Mouse (Mus musculus) left cerebral cortex, postnatal 4 days (tissue): Measurements from ENCODE around the gene Cers4. TPM values are rescaled to one million over a fixed set of nuclear protein-coding genes. Genes with fewer than 3 reads are reported as not detected.

ENCODE experiments used
- DNase-seq: peaks from one replicate; pipeline ENCODE4 v3.0.0-alpha.2; 2022
- intact Hi-C: fragments of 180-260 bp; cut with DNase I; formaldehyde crosslinking; loops from one replicate; pipeline ENCODE4 v1.15.1; 2025
- total RNA-seq, 2 experiments: library from RNA; stranded (reverse); gene quantifications; 2 replicates each; pipeline ENCODE4 v1.2.3; 2021

The Cers4 gene
- 10 to 100 TPM; 60.7 to 67.5 TPM for total RNA-seq

- peak; percentile 82 for DNase-seq
- intact Hi-C loops, result no loop called here
These were observed at the start of gene Cers4 for GRCm38 (mm10) chr8:4492851-4493685. Gene Cers4 (plus strand): TSS chr8:4493026.

- no peak for DNase-seq
- intact Hi-C loops, result no loop called here
These were observed 34.7 kb upstream of the Cers4 start for GRCm38 (mm10) chr8:4458165-4458564.

GRCm38 (mm10) chr8:4463061-4463460 lies 29.8 kb upstream of the Cers4 start:
- intact Hi-C loops, result no loop called here
- DNase-seq, result no peak

GRCm38 (mm10) chr8:4474419-4475187 lies 18.2 kb upstream of the Cers4 start:
- intact Hi-C loops, result no loop called here
- no peak for DNase-seq

GRCm38 (mm10) chr8:4481154-4481553 lies 11.7 kb upstream of the Cers4 start:
- intact Hi-C loops, result no loop called here
- no peak for DNase-seq

- intact Hi-C loops, result no loop called here
- no peak for DNase-seq
These were observed 11.2 kb upstream of the Cers4 start for GRCm38 (mm10) chr8:4481586-4481985.

- intact Hi-C loops, result no loop called here
- no peak for DNase-seq
These were observed 10.3 kb upstream of the Cers4 start for GRCm38 (mm10) chr8:4482501-4482900.

DNA sequence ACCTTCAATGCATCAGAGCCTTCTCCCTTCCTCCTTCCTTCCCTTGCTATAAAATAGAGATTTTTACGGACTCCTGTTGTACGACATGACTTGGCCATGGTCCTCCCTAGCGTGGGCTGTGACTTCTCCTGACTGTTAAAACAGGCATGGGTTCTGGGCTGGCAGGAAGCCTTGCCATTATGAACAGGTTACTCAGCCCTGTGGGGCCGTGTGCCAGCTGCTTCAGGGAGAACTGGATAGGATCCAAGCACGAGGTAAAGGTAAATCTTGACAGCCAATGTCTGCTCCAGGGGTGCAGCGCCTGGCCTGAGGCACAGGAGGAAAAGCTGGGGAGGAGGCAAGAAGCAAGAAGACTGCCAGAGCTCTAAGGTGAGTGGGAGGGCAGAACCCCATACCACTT lies 9.5 kb upstream of the Cers4 start:
- DNase-seq, result no peak
- intact Hi-C loops, result no loop called here

DNA sequence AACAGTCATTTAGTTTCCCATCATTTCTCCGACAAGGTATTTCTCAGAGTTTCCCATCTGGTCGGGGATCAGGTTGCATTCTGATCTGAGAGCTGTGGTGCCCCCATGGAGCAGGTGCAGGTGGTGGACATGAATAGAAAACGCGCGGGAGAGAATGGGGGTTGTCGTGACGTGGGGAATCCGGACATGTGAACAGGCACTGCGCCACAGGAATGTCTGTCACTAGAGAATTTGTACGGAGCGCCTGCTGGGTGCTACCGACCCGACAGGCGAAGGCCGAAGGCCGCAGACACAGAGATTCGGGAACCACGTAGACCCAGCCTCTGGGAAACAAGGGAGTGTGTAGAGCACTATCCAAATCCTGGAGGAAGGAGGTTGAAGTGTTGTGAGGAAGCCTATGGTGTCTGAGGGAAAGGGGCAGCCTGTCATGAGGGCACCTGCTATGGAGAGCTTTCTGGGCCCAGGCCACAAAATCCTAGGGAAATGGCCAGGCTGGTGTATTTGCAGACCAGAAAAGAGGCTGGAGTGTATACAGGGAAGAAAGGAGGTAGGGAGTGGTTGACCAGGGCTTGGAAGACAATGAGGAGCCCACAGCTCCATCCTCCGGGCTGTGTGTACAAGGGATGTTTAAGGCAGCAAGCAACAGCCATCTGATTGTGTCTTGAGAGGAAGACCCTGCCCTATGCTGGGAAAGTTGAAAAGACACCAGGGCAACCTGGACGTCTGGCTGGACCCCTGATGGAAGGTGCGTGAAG lies 1.0 kb downstream of the Cers4 start:
- DNase-seq, result peak; percentile 45
- intact Hi-C loops, result no loop called here

- DNase-seq, result no peak
- intact Hi-C loops, result no loop called here
These were observed 3.1 kb downstream of the Cers4 start for GRCm38 (mm10) chr8:4495976-4496375.

DNA sequence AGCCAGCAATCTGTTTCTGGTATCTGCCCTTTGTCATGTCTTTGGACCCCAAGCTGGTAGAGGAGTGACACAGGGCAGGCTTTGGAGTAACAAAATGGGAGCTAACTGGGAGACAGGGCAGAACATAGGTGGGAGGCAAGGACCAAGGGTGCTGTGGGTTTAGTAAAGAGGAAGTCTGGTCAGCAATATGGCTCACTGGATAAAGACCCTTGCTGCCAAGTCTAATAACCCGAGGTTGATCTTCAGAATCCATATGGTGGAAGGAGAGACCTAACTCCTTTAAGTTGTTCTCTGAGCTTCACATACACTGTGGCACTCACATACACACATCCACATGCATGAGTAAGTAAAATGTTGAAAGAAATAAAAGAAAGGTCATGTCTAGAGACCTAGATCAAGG lies 4.8 kb downstream of the Cers4 start:
- intact Hi-C loops, result no loop called here
- DNase-seq, result no peak

DNA sequence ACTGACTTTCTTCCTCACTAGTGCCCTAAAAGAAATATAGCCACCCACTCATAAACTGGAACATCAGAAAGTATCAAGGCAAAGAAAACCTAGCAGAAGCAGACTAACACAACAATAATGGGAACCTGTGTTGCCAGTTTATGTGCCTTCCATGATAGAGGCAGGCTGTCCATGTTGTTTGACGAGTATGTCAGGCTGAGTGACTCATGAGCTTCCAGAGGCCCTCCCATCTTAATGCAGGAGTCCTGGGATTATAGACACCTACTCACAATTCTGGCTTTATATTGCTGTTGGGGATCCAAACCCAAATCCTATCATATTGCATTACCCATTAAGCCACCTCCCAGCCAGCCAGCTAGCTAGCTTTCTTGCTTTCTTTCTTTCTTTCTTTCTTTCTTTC lies 12.5 kb downstream of the Cers4 start:
- intact Hi-C loops, result no loop called here
- DNase-seq, result no peak

GRCm38 (mm10) chr8:4507527-4507926 lies 14.7 kb downstream of the Cers4 start:
- intact Hi-C loops, result no loop called here

GRCm38 (mm10) chr8:4510824-4511223 lies 18.0 kb downstream of the Cers4 start:
- intact Hi-C loops, result no loop called here
- DNase-seq, result no peak

More at GRCm38 (mm10) chr8:4507527-4507926, 14.7 kb downstream of the Cers4 start:
- DNase-seq, result no peak

DNA sequence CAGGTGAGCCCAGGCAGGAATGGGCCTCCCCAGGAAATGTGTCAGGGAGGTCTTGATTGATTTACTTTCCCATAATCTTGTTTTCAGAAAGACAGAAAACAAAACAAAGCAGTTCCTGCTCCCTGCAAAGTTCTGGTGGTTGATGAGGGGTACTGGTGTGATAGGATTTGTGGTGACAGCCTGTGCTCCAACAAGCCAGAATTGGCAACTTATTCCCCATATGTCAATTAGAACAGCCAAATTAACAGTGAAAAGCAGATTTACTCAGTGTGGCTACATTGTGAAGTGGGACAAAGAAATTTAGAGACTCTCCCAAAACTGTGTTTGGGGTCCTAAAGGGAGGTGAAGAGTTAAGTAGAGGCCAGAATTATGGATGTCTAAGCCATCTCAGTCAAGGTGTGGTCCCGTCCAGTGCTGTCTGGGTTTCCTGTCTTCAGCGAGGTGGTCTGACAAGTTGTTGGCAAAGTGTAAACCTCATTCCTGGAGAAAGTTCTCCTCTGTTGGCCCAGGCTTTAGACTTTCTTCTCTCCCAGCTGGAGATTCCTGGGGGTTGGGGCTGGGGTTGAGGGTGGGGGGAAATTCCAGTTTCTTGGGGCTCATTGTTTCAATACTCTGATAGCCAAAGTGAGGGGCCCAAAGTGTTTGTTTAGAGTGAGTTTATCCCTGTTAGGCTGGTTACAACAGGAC lies 18.7 kb downstream of the Cers4 start:
- DNase-seq, result no peak
- intact Hi-C loops, result no loop called here

GRCm38 (mm10) chr8:4512116-4512495 lies 19.3 kb downstream of the Cers4 start:
- peak; percentile 27 for DNase-seq
- intact Hi-C loops, result no loop called here

- DNase-seq, result peak; percentile 35
- intact Hi-C loops, result no loop called here
These were observed 23.3 kb downstream of the Cers4 start for GRCm38 (mm10) chr8:4516162-4516561.

GRCm38 (mm10) chr8:4521472-4521871 lies 28.6 kb downstream of the Cers4 start:
- DNase-seq, result no peak
- intact Hi-C loops, result no loop called here

DNA sequence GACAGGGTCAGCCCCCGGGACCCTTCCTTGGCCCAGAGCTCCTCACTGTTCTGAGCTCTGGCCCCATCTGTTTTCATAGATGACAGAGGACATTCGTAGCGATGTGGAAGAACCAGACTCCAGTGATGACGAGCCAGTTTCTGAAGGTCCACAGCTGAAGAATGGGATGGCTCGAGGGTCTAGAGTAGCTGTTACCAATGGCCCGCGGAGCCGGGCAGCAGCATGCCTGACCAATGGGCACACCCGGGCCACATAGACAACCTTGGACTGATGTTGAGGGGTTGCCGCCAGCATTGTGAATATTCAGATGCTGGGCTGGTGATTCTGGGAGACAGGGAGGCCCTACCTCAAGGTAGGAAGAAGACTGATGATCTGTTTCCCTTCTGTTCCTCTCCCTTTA lies 30.7 kb downstream of the Cers4 start:
- no peak for DNase-seq
- intact Hi-C loops, result no loop called here
